Mouse (Mus musculus): Measurements from ENCODE around the gene Gm9602.
"Not testable (repeated sequence)": the region's sequence is repeated elsewhere in the genome, so short reads cannot be mapped to it uniquely, and the experiment has no call there.

Gm9602 gene

DNA sequence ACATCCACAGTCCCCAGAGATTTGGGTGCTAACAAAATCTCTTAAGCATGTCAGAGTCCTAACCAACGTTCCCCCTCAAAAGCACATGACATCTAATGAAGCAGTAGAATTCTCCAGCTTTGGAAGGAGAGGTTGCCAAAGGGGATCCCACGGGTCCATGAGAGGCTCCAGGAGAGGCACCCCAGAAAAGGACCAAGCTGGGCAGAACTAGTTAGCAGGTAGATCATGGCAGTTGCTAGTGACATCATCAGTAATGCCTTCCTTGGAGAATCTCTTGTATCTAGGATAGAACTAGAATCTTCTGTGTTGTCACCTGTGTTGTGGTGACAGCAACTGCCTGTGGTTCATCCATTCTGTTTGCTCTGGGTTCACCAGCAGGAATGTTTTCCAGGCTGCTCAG lies at the start of gene Gm9602:
Gene Gm9602, plus strand, starts transcription at position 301 of the 400 bp plus-strand sequence.
- in situ Hi-C loops (cut with MboI, MseI): not testable (repeated sequence)

DNA sequence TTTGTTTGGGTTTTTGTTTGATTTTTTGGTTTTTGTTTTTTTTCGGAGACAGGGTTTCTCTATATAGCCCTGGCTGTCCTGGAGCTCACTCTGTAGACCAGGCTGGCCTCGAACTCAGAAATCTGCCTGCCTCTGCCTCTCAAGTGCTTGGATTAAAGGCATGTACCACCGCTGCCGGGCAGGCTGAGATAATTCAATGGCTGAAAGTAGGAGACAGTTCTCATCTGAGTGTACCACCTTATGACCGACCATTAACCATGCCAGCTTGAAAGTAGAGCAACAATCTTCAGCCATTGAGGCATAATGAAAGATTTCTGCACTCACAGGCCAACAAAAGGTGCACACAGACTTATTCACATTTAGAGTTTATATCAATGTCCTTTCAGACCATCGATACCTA lies 30.3 kb downstream of the Gm9602 start:
- in situ Hi-C loops (cut with MboI, MseI): loop anchor here (10.0 kb wide), 1 partner anchor 1668 kb away; no protein-coding TSS in a partner anchor

DNA sequence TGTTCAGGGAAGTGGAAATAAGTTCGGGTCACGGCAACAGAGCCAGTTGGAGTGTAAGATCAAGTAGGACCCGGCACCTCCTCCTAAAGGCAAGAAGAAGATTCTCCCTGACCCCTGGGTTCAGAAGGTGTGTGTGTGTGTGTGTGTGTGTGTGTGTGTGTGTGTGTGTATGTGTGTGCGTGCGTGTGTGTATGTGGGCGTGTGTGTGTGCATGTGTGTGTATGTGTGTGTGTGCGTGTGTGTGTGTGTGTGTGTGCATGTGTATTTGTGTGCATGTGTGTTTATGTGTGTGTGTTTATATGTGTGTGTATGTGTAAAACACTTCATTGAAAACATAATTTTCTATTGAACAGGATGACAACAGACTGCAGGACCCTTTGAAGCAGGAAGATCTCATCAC lies 45.8 kb downstream of the Gm9602 start:
- in situ Hi-C loops (cut with MboI, MseI): not testable (repeated sequence)

Measured in regulatory T cell (primary cell).